Mouse (Mus musculus) liver, adult (tissue): ENCODE data around the gene Alox5.
"Not testable (repeated sequence)": the region's sequence is repeated elsewhere in the genome, so short reads cannot be mapped to it uniquely, and the experiment has no call there.

Experiments
- GATA4 ChIP-seq: IDR thresholded peaks from 2 replicates; pipeline ENCODE4 v1.6.1; 2014; ENCODE audit warnings: mild to moderate bottlenecking, low read length; ENCODE audit not compliant: insufficient replicate concordance

Gene Alox5

GRCm38 (mm10) chr6:116460544-116461283 is at the start of gene Alox5:
Gene Alox5, minus strand, starts transcription at chr6:116461178.
- no peak for TF ChIP-seq GATA4

- TF ChIP-seq GATA4, result not testable (repeated sequence)
Observed at GRCm38 (mm10) chr6:116506302-116507003, 45.5 kb upstream of the Alox5 start, which contains the start of gene Olfr212. Gene Olfr212, plus strand, starts transcription at chr6:116506516.

DNA sequence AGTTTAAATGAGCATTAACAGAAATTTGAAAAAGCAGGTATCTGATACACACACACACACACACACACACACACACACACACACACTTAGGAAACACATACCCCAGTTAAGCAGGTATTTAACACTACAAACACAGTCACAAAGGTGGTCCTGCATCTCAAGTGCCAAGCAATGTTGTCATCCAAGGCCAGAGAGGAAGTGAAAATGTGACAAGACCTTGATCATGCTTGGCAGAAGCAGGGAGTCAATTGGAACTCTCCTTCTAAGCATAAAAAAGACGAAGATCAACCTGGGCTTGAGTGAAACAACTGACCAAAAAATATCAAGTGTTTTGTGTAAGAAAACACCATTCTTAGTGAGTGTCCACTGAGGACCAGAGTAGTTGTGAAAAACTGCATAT is 35.0 kb upstream of the Alox5 start:
- no peak for TF ChIP-seq GATA4

DNA sequence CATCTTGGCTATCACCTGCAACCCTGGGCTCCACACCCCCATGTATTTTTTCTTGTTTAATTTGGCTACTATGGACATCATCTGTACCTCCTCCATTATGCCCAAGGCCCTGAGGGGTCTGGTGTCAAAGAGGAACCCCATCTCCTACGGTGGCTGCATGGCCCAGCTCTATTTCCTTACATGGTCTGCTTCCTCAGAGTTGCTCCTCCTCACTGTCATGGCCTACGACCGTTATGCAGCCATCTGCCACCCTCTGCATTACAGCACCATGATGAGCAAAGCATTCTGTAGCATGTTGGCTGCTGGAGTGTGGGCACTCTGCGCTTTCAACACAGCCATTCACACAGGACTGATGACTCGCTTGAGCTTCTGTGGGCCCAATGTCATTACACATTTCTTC is 32.8 kb upstream of the Alox5 start:
- no peak for TF ChIP-seq GATA4

GRCm38 (mm10) chr6:116488791-116489190 is 27.8 kb upstream of the Alox5 start, which contains the start of gene Olfr211:
Gene Olfr211, plus strand, starts transcription at chr6:116489091.
- no peak for TF ChIP-seq GATA4

DNA sequence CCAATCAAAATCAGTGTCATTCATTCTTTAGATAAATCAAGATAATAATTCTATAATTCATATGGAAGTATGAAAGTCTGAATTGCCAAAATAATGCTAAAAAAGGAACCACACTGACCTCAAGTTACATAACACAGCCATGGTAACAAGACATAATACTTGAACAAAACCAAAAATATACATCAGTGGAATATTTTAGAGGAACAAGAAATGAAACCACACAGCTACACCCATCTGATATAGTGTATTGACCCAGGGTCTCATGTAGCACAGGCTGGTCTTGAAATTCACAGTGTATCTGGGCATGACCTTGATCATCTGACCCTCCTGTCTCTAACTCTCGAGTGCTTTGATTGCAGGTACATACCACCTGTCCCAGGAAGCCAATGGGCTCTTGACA is 25.9 kb upstream of the Alox5 start:
- no peak for TF ChIP-seq GATA4

GRCm38 (mm10) chr6:116485081-116485480 is 24.1 kb upstream of the Alox5 start:
- TF ChIP-seq GATA4, result no peak

DNA sequence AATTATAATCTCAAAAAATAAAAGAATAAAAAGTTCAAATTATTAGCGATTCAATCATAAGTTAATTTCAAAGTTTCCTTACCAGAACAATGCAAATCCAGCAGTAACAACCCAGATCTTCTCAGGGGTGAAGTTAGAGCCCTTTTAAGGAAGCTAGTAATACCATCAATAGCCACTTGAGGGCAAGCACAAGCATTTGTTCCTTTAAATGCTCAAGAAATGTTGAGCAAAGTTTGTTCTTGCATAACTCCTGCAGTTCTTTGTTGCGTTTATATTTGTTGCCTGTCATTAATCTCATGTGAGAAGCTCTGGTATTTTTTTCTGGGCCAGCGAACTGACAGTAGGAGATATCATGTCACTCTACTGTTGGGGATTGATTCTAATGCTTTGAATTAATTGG is 7.1 kb upstream of the Alox5 start:
- TF ChIP-seq GATA4, result no peak

GRCm38 (mm10) chr6:116459232-116459631 is 1.7 kb downstream of the Alox5 start:
- no peak for TF ChIP-seq GATA4

DNA sequence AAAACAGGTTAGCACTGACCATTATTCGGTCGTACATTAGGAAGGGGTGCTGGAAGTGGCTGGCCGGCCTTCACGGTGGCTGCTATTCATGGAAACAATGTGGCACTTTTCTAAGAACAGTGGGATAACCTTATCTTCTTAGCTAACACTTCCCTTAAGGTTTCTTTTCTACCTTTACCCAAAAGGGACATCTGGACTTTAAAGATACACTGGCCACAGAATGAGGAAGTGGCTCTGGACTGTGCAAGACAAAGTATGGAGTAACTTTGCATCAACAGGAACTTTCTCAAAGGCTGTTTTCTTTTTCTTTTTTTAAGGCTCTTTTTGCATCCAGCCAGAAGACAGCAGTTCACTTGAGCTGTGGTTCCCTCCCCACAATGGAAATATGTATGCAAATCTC is 2.2 kb downstream of the Alox5 start:
- no peak for TF ChIP-seq GATA4

GRCm38 (mm10) chr6:116456482-116456881 is 4.5 kb downstream of the Alox5 start:
- TF ChIP-seq GATA4, result no peak

- no peak for TF ChIP-seq GATA4
Observed at GRCm38 (mm10) chr6:116455781-116456180, 5.2 kb downstream of the Alox5 start.

- TF ChIP-seq GATA4, result no peak
Observed at GRCm38 (mm10) chr6:116440849-116441248, 20.1 kb downstream of the Alox5 start.

- TF ChIP-seq GATA4, result no peak
Observed at GRCm38 (mm10) chr6:116440447-116440846, 20.5 kb downstream of the Alox5 start.

- TF ChIP-seq GATA4, result no peak
Observed at GRCm38 (mm10) chr6:116439531-116439930, 21.4 kb downstream of the Alox5 start.

GRCm38 (mm10) chr6:116438864-116439263 is 22.1 kb downstream of the Alox5 start:
- TF ChIP-seq GATA4, result no peak

DNA sequence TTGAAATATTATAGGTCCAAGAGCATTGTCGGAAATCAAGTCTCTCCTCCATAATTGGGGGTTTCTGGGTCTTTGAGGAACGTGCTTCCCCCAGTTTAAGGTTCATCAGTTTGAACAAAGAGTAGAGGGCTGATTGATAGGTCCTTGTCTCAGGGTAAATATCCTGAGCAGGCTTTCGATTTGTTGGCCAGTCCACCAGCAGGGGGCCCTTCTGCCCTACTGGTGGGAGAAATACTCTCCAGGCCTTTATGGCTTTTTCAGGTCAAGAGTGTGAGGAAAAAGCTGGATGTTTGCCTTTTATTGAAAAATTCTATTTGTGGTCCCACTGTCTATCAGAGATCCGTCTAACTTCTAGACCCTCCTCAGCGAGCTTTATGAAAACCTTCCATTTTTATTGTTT is 32.7 kb downstream of the Alox5 start:
- no peak for TF ChIP-seq GATA4

DNA sequence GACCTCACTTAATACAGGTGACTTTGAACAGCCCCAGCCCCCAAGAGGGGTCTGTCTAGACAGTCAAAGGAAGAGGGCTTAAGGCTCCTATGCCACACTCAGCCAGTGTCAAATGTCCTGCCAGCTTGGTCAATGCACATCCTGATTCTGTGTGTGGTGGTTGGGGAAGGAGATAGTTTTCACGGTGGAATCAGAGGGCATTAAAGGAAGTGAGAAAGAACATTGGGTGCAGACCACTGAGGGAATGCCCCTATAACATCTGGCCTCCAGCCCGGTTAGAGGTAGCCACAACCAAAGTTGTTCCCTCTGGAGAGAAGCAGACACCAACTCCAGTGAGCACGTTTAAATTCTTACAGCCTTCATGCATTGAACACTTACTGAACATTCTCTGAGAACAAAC is 33.4 kb downstream of the Alox5 start:
- TF ChIP-seq GATA4, result no peak
